Mouse (Mus musculus) retina, embryonic 14.5 days (tissue): ENCODE results near the gene Chd1l.
A peak's percentile ranks its signal among the peaks of the same experiment; 100 is the strongest.

Experiments
- DNase-seq: peaks from one replicate; pipeline ENCODE4 v3.0.0-alpha.2; 2015; ENCODE audit warnings: low spot score

Gene Chd1l

DNA sequence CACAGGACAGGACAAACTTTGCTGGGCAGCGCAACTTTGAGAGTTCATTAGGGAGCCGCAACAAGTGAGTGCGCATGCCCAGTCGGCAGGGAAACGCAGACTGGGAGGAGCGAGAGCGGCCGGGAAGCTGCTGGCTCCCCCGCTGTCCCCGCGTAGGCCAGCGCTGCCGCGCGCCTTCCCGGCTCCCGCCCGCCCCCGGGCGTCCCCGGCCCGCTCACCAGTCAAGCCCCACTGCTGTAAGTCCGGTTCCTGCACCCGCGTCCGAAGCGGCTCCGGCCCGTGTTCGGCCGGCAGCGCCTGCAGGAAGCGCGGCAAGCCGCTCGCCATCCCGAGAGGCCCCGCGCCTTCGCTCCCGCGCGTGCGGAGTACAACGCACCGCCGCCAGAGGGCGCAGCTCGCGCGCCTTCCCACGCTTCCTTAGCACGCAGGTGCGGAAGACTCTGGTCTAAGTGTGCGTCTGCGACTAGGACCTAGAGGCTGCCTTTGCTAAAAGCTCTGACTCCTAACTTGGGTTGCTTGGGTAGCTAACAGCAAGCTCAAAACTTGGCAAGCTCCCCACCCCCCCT lies at the start of gene Chd1l:
Chd1l (minus strand) TSS at position 359 of the 566 bp plus-strand sequence.
- peak; percentile 91 for DNase-seq

DNA sequence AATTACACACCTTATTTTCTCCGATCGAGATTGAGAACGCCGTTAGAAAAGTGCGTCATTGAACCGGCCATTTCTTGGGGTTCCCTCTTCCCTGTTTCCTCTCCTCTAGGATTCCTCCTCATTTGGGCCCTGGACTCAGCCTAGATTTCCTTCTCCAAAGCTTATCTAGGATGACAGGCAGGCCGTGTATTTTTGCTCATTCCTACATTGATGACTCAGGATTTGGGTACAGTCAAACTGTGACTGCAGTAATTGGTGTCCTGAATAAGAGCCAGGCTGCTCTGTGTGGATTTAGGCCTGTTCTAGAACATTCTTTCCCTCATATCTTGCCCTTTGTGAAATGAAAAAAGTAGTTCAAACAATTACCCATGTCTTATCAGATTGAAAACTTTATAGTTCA lies 49.7 kb upstream of the Chd1l start:
- no peak for DNase-seq

DNA sequence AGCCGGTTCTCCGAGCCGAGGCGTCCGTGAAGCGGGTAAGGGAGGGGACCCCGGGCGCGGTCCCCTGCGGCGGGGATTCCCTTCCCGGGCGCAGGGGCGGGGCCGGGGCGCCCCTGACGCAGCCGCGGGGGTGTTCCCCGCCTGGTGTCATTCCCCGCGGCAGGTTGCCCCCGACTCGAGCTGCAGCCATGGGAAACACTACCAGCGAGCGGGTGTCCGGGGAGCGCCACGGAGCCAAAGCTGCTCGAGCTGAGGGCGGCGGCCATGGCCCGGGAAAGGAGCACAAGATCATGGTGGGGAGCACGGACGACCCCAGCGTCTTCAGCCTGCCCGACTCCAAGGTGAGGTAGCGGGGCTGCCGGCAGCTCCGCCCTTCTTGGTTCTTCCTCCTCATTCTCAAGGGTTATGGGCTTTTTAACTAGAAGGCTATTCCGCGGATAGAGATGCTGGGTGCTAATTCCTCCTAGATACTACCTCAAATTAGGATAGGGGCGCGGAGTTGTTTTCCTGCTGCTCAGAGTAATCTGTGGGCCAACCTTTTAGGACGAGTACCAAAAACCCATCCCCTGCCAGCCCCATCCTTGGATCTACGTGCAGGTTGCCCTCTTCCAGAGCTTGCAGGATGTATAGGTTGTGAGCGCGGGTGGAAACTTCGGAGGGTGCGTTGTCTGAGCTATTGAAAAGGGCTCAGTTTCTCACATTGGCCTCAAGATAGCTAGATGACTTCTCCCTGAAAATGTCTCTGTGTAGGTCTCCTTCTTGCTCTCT lies 48.6 kb upstream of the Chd1l start:
- no peak for DNase-seq

DNA sequence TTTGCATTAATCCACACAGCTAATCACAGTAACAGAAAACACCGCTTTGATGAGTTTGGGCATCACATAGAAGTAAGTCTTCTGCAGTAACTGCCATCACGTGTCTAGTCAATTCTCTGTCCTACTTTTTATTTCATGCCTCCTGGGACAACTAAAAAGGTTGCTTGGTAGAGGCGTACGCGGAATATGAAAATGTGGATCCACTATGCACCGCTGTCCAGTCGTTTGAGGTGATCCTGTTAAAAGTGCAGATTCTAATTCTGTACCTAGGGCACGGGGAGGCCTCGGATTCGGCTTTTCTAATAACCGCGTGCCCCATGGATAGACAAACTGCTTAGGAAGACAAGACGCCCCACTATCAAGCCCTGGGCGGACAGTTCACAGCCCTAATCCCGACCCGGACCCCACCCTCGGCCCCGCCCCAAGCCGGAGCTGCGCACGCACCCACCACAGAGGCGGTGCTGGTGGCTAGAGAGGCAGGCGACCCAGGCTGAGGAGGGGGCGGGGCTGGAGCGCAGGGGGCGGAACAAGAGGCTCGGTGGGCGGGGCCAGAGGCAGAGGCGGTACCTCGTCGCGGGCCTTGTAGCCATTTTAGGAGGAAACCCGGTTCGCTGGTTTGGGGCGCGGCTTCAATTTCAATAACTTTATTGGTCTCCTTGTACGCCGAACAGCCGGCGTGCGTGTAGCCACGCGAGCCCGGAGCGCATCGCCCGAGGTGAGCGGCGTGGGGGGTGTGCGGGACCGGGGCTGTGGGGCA lies 47.8 kb upstream of the Chd1l start, which contains the start of gene Prkab2:
Prkab2 (plus strand) TSS at position 539 of the 757 bp plus-strand sequence.
- DNase-seq = peak; percentile 99

DNA sequence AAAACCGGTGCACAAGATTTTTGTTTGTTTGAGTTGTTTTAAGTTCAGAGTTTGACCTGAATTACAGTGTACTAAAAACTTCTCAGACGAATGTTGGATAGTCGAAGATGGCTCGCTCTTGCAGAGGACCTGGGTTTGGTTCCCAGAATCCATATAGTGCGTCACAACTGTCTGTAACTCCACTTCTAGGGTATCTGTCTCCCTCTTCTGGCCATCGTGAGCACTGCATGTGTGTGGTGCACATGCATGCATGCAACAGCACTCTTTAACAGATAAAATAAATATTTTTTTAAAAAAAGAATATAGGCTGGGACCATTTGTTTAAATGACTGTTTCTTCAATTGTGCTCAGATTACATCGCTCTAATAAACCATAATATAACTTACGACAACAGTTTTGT lies 44.9 kb upstream of the Chd1l start:
- peak; percentile 17 for DNase-seq

DNA sequence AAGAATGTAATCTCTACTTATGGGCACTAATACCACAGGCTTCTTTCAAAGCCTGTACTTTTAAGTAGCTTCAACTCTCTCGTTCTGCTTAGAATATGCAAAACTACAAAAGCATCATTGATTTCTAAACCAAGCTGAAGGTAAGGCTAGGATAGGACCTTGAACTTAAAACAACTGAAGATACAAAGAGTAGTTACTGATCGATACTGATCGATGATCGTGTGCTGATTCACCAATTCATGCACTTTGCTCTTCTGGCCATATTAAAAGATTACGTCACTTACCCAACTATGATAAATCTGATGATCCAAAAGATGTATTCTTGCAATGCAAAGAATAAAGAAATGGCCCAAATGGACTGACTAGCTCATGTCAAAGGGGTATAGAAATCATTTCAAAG lies 43.8 kb upstream of the Chd1l start:
- DNase-seq = no peak

DNA sequence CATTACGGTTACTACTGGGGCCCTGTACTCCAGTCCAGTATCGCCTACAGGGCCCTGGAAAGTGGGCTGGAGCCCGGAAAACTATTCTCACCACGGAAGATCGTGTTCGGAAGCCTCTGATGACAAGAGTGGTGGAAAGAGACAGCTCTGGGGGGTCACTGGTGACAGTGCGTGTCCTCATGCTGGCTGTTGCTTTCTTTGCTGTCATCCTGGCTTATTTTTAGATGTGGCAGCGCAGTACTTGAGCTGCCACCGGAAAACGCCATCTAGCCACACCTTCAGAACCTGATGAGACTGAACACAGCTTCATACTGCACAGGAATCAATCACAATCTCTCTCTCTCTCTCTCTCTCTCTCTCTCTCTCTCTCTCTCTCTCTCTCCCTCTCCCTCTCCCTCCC lies 41.6 kb upstream of the Chd1l start:
- no peak for DNase-seq

DNA sequence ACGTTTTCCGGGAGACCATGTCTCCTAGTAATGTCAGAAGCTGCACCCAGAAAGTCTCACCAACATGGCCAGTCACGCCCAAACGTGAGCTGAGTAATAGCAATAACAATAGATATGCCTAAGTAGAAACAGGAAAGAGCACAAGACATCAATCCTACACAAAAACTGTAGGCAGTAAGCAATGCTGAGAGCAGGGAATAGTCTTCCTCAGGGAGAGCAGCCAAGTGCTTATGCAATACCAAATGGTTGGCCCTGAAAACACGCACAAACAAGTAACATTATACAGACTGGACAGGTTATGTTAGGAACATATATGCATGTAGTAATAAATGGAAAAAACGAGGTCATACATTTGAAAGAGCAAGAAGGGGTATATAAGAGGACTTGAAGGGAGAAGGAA lies 39.5 kb upstream of the Chd1l start:
- DNase-seq = no peak

DNA sequence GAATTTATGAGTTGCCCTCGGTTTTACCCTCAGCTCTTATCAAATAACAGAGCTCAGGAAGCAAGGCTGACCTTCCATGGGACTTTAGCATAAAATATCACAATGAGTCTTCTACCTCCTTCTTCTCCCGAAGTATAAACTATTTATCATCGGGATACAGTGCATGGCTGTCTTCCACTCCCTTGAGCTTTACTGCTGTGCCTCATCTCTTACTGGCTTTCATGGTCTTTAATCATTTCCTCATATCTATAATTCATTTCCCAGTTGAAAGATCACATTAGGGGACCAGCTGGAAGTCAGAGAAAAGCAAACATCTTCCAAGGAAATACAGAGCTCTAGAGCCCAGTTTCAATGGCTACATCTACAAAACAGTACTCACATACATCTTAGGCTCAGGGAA lies 39.0 kb upstream of the Chd1l start:
- DNase-seq = no peak

DNA sequence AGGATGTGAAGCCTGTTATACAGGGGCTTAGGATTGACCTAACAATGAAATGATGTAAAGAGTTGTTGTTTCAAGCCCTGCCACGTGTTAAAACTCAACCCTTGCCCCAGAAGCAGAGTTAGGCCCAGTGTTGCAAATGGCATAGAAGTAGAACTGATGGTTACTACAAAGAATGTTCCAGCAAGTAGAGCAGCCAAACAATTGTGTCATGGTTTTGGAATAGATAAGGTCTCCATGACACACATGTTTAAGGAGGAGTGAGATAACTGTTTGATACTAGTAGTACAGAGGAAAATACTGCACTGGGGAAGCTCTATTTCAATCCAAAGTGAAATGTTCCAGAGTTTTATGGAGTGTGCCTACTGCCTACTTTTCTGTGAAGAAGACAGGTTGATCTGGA lies 38.5 kb upstream of the Chd1l start:
- DNase-seq = no peak

DNA sequence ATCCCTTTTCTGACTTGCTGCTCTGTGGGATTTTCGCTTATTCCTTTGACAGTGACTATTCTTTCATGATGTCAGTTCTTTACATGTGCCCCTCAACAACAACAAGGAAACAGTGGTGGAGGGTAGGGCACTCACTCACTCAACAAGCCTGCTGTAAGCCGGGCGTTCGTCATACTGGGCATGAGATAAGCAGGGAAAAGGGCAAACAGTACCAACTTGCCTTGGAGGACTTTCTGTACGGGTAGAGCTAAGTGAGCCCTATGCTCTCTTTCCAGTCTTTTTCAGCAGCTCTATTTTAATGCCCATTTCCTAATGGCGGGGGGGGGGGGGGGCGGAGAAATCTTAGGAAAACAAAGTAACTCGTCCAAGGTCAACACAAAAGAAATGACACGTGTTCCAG lies 32.0 kb upstream of the Chd1l start:
- no peak for DNase-seq

DNA sequence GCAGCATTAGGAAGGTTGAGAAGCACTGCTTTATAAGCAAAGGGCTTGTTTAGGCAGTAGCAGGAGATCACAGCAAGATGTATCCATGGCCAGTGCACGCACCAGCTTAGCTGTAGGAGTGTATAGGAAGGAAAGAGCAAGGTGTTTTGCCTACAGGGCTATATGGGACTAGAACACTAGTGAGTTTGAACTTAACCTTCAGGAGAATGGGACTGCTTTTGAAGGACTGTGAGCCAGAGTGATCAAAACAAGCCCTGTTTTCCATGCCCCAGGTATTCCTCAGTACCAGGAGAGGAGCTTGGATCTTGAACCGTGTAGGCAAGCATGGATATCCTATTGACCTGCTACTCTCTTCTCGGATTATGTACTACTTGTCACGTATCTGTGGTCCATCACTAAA lies 31.4 kb upstream of the Chd1l start:
- DNase-seq = no peak

DNA sequence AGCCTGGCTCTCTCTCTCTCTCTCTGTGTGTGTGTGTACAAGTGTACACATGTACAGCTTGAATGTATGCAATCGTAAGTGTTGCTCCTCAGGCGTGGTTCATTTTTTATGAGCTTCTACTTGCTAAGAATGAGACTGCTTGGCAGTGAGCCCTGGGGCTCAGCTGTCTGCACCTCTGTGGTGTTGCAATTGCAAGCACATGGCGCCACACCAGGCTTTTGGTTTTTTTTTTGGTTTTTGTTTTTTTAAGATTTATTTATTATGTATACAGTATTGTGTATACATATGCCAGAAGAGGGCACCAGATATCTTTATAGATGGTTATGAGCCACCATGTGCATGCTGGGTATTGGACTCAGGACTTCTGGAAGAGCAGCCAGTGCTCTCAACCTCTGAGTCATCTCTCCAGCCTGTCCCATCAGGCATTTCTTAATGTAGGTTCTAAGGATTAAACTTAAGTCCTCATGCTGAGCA lies 24.3 kb upstream of the Chd1l start:
- DNase-seq = no peak

DNA sequence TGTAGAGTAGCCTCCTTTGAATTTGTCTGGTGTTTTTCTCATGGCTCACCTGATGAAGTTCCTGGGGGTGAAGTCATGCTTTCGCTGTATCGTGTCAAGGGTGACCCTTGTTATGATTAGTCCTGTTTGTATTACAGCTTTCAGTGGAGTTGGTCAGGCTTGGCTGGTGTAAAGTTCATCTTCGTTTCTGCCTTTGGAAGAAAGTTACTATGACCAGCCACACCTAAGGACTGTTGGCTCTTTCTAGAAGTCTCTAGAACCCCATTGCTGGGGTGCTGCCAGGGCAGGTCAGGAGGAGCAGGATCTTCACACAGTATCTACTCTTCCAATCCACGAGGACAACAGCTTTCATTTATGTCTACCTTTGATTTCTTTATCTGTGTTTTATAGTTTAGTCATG lies 23.5 kb upstream of the Chd1l start:
- DNase-seq = no peak

DNA sequence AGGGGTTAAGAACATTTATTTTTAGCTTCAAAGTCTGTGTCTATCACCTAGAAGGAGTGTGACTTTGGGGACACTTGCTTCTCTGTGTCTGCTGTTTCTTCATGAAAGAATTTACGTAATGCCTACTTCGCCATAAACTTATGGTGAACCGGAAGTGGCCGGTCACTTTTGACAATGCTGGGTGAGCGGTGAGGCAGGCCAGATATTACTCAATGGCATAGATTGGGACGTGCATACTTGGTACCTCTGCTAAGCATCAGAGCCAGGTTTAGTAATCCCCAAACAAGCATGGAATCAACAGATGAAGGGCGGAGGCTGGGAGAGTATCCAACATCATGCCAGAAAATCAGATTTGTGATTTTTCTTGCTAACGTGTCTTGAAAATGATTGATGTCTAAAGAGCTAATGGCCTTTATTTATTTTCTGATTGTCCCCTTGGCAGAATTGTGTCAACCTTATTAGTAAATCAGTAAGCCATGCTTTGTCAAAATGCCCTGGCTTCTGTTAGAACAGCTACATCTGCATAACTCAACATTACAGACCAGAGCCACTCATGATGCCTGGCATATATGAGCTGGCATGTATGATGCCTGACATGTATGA lies 21.4 kb upstream of the Chd1l start:
- DNase-seq = no peak

DNA sequence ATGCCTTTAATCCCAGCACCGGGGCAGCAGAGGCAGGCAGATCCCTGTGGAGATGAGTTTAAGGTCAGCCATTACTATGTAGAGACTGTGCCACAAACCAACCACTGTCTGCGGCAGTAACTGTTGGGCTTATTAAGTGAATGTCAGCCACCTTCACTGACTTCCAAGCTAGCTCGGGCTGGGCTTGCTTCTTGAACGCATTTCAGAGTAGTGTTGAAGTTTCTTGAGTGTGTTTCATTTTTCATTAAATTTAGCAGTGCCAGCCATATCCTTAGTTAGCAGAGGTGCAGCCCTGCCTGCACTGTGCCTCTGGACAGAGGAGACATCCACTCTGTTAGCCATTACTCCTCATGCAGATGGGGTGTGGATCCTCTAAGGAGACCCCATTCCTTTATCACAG lies 20.7 kb upstream of the Chd1l start:
- DNase-seq = no peak

DNA sequence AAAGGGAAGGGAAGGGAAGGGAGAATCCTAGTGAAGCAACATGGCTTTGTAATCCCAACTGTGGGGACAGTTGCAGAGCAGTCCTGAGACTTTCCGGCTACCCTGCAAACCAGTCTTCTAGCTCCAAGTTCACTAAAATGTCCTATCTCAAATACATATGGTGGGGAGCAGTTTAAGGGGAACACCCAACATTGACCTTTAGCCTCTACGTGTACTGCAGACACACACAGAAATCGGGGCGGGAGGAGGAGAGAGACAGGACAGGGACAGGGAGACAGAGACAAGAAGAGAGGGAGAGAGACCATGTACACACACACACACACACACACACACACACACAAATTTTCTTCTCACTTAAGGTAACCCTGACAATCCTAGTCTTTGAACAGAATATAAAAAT lies 19.9 kb upstream of the Chd1l start:
- no peak for DNase-seq

DNA sequence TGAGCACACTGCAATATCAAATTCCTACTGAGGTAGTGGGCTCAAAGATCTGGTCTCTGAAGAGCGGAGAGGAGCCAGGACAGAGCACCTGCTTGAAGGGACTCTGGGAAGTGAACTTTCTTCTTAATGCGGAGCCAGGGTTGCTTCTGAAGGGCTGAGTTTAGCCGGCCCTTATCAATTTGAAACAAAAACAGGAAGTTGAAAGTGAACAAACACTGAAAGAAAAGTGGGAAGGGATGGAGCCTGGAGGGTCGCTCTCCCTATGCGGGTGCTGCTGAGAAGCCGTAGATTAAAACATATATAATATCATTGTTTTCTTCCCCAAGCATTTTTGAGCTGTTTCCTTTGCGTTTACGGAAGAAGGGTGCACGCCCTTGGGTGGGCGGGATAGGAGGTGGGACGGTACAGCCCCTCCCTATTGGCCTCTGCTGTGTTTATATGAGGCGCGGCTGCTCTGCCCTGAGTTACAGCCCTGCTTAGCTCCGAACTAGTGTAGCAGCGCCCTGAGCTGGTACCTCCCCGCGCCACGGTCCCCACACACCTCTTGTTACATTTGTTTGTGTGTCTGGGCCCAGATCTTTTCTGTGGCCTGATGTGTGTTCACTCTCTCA lies 18.5 kb upstream of the Chd1l start, which contains the start of gene Fmo5:
Fmo5 (plus strand) TSS at position 414 of the 611 bp plus-strand sequence.
- peak; percentile 14 for DNase-seq

DNA sequence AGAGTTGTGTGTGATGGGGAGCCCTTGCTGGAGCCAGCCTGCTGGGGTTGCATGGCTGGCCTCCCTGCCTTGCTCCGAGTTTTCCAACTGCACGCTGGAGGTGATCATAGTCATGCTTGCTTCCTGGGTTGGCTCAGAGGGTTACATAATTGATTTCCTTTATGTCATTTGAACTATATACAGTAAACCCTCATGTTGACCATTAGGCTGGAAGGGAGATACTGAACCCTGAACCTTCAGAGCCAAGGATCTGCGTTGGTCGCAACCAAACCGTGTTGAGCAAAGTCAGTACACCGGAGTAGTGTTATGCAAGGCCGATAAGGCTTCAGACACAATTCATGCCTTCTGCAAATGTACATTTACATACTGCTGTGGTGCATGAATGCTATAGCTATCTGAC lies 17.9 kb upstream of the Chd1l start:
- no peak for DNase-seq

DNA sequence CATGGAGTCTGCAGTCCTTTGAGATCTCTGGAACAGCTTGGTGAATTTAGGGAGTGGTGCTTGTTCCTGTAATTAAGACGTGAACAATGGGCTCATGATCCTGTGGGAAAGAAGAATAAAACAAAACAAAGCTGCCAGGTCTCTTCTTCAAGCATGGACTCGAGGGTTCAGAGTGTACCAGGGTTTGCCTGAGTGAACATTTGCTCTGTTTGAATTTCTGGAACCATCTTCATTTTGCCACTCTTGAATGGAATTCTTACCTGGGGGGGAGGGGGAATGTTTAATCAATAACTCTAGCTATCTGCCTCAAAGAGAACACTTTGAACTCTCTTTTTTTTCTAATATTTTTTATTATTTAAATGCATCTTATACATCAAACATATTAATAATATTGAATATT lies 14.6 kb upstream of the Chd1l start:
- DNase-seq = no peak

DNA sequence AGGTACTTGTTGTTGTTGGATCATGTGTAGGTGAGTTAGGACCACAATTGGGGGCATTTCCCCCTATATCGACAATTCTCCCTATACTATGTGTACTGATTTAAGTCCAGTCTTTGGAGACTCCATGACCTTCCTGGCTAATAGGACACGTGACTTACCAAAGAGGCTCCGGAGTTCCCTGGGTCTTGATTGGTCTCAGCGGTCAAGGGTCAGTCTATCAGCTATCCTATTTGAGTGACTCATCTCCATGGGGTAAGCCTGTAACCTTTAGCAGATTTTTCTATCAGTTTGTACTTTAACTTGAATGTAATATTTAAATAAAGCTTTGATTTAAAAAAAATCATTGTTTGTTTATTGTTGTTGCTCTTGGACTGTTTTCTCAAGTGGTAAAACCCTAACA lies 10.7 kb upstream of the Chd1l start:
- no peak for DNase-seq

DNA sequence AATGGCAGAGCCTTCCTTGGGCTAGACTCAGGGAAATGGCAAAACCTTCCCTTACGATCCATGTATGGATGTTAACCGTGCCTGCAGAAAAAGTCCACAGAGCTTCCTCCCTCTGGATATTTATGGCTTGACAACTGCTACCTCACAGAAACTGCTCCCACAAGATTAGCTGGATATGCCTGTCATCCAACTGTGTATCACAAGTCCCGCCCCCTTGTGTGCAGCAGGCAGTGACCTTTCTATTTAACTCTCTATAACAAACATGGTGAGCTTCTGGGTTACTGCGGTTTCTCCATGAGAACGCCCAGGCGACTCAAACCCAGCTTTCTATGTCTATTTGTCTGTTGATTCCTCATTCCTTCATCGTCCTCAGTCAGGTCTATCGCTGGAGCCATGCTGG lies 7.9 kb upstream of the Chd1l start:
- no peak for DNase-seq
